Mouse (Mus musculus): ENCODE data around the gene Drg2.

The Drg2 gene

GRCm38 (mm10) chr11:60470743-60471142 lies 16.4 kb downstream of the Drg2 start:
- no peak for DNase-seq

GRCm38 (mm10) chr11:60474534-60474933 lies 20.1 kb downstream of the Drg2 start:
- no peak for DNase-seq

GRCm38 (mm10) chr11:60475668-60476362 lies 21.4 kb downstream of the Drg2 start:
- DNase-seq, result no peak

DNA sequence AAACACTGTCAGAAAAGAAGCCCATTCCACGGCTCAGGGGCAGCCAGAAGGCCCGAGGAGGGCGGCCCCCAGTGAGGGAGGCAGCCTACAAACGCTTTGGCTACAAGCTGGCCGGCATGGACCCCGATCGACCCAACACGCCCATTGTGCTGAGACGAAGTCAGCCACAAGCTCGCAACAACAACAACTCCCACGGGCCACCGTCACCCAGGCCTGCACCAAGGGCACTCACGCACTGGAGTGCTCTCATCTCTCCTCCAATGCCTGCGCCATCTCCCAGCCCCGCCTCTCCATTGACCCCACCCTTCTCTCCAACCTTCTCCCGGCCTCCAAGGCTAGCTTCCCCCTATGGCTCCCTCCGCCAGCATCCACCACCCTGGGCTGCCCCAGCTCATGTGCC lies 23.7 kb downstream of the Drg2 start:
- no peak for DNase-seq

DNA sequence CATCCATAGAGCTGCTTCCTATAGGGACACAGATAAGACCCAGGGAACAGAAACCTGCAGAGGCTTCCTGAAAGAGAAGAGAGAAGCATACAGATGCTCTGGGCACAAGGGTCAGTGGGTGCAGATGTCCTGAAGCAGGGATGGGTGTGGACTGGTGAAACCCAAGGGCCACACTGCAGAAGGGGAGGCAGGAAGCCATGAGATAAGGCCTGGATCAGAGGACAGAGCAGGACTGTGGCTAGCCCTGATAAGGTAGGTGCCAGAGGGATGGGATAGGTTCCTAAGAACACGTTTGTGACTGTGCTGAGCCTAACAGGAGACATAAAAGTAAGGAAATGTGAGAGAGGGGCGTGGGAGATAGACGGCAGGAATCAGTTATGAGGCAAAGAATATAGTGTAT lies 31.9 kb downstream of the Drg2 start:
- no peak for DNase-seq

DNA sequence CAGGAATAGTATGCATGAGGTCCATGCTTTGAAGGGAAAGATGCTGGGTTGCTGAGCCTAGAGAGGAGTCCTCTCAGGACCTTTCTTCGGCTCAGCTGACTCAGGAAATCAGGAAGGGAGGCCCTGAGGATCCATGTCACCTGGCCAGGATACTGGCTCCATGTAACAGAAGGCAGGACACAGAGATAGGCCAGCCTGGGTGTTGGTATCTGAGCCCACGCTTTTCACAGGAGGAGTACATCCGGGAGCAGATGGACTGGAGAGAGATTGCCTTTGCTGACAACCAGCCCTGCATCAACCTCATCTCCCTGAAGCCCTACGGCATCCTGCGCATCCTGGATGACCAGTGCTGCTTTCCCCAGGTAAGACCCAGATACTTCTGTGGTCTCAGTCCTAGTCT lies 38.3 kb downstream of the Drg2 start:
- no peak for DNase-seq

- DNase-seq, result no peak
These were observed 41.3 kb downstream of the Drg2 start for GRCm38 (mm10) chr11:60495692-60496091.

DNA sequence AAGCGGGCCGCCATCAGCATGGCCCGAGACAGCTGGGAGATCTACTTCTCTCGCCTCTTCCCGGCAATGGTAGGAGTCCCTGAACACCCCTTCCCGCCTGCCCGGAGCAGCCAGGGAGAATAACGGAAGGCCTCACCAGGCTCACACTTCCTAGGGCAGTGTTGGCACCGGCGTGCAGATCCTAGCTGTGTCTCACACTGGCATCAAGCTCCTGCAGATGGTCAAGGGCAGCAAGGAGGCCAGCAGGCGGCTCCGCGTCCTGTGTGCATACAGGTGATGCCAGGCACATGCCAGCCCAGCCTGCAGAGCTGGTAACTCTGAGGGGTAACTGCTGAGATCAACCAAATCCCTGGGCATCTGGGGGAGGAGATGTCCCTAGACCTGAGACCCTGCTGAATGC lies 52.9 kb downstream of the Drg2 start:
- peak in 1 of 2 experiments; percentile 23 for DNase-seq

- peak in 1 of 2 experiments; percentile 34 for DNase-seq
These were observed 54.6 kb downstream of the Drg2 start for GRCm38 (mm10) chr11:60508950-60509349.

DNA sequence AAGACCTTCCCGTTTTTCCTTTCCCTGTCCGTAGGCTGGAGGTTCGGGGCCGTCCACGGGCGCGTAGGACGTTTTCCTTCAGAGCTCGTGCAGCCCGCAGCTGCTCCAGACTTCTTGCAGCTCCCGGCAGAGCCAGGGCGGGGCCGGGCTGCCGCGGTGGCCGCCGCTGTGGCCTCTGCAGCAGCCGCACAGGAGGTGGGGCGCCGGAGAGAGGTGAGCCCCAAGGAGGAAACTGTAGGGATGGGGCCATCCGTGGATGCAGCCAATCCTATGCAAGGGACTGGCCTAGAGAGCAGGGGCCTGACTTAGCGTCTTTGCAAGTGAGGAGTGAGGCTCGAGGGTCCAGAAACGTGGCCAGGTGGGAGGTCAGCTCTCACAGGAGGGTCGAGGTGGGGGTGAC lies 55.1 kb downstream of the Drg2 start:
- no peak for DNase-seq

- DNase-seq, result no peak
These were observed 57.5 kb downstream of the Drg2 start for GRCm38 (mm10) chr11:60511893-60512292.

DNA sequence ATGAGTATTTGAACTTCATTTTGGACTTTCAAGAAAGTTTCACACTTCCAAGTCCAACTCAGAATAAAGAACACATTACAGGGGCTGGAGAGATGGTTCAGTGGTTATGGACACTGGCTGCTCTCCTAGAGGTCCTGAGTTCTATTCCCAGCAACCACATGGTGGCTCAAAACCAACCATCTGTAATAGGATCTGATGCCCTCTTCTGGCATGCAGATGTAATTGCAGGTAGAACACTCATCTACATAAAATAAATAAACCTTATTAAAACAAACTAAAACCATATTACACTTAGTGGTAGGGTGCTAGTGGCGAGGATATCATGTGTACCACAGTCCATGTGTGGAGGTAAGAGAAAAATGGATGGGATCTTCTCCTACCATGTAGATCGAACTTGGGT lies 58.1 kb downstream of the Drg2 start:
- no peak for DNase-seq

GRCm38 (mm10) chr11:60514941-60515340 lies 60.5 kb downstream of the Drg2 start:
- DNase-seq, result no peak

DNA sequence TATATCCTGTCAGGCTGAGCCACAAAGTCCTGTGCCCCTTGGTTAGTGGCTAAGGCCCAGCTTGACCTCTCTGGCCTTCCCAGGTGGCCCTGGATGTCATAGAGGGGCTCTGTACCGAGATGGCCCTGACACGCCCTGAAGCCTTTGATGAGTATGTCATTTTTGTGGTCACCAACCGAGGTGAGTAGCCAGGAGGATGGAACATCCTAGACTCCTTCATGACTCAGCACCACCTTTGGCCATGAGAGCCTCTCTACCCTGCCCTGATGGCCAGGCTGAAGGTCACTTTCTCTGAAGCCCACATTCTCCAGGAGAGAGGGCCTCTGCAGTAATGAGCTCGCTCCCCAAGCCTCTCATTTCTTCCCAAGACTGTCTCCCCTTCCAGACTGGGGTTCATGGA lies 63.9 kb downstream of the Drg2 start:
- DNase-seq, result peak in 1 of 2 experiments; percentile 42

Data from kidney, postnatal 25 days (tissue).